Mouse (Mus musculus) ovary, postnatal 10 days (tissue): ENCODE results near the gene Tas2r139.
"Not testable (repeated sequence)": the region's sequence is repeated elsewhere in the genome, so short reads cannot be mapped to it uniquely, and the experiment has no call there.

Experiments used
- DNase-seq: peaks from one replicate; pipeline ENCODE4 v3.0.0; 2022; ENCODE audit warnings: low spot score

Tas2r139 gene

DNA sequence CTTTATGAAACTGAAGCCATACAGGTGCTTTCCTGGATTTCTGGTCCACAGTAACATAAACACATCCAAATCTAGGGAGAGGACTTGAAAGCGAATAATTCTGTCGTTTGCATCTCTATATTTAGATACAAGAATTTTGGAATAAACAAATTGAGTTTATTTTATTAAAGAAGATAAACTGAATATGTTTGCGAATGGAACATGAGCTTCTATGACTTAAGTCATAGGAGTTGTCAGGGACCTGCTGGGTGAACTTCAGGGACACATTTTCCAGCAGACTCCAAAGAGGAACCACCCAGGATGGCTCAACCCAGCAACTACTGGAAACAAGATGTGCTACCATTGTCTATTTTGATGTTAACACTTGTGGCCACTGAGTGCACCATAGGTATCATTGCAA is at the start of gene Tas2r139:
Gene Tas2r139 (plus strand): TSS at position 301 of the 400 bp plus-strand sequence.
- no peak for DNase-seq

DNA sequence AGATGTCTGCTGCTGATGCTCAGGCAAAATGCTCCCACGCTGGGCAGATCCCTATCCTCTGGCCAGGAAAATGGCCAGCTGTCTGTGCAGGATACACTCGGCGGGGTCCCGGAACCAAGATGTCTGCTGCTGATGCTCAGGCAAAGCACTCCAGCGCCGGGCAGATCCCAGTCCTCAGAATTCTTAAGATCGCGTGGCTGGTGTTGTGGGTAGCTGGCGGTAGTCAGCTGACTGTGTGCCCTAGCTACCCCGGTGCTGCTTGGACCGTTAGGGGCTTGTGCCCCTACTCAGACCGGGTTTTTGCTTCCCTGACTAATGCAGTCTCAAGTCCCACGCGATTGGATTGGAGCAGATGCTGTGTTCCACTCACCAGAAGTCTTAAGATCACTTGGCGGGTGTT is 10.4 kb downstream of the Tas2r139 start:
- not testable (repeated sequence) for DNase-seq

DNA sequence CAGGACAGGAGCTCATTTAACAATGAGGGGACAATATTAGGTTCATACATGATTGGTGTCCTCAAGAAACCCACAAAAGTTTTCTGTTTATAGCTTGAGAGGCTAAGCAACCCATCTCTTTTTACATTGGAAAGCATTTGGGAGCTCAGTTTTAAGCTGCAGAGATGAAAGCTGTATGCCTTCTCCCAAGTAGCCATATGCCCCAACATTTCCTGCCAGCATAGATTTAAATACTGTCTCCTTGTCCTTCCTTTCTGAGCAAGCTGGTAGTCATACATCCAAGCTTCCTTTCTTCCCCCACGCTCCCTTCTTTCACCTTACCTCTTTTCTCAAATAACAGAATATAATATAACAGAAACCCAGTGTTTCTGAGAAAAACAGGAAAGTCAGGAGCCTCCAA is 41.7 kb downstream of the Tas2r139 start:
- no peak for DNase-seq

DNA sequence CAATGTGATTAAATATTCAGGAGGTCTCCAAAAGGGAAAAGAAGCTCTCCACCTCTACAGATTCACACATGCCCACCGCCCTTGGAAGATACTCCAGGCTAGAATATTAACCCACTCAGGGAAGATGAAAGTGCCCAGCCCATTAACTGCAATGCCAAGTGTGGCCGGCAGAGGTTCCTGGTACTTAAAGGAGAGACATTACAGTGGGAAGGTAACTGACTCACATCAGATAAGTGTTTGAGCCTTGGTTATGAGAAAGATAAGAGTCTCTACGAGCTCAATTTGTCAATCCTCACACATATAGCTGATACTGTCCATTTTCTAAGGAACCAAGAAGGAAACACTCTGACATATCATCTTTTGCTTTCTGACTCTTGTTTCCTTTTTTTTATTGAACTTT is 45.5 kb downstream of the Tas2r139 start:
- DNase-seq = no peak
